Mouse (Mus musculus) neural tube, embryonic 11.5 days (tissue): ENCODE measurements around the gene Krt31. TPM values are rescaled to one million over a fixed set of nuclear protein-coding genes. Genes with fewer than 3 reads are reported as not detected.

ENCODE experiments used
- ATAC-seq: fragments of 200-750 bp; cut with Nextera tagmentation; 2 replicates; pipeline ENCODE4 v1.8.0; 2017; ENCODE audit warnings: moderate number of reproducible peaks, mild to moderate bottlenecking, moderate TSS enrichment, moderate library complexity; ENCODE audit not compliant: insufficient read depth, low FRiP score, low TSS enrichment
- DNase-seq: peaks from one replicate; pipeline ENCODE4 v3.0.0-alpha.2; 2015; ENCODE audit warnings: low spot score
- H3K27ac ChIP-seq: fragments of 300-500 bp; sonication (generic); 2 replicates; pipeline ENCODE4 v1.5.1; 2014; ENCODE audit warnings: low read depth, mild to moderate bottlenecking, low read length
- H3K27me3 ChIP-seq: fragments of 300-500 bp; sonication (generic); 2 replicates; pipeline ENCODE4 v1.6.1; 2014; ENCODE audit warnings: mild to moderate bottlenecking, low read length, mixed read lengths; ENCODE audit not compliant: control insufficient read depth, insufficient read depth
- H3K36me3 ChIP-seq: fragments of 300-500 bp; sonication (generic); 2 replicates; pipeline ENCODE4 v1.6.1; 2014; ENCODE audit warnings: mild to moderate bottlenecking, low read length, moderate library complexity, mixed read lengths; ENCODE audit not compliant: control insufficient read depth, insufficient read depth
- H3K4me1 ChIP-seq: fragments of 300-500 bp; sonication (generic); 2 replicates; pipeline ENCODE4 v1.6.1; 2014; ENCODE audit warnings: low read length, mixed read lengths; ENCODE audit not compliant: control insufficient read depth, insufficient read depth
- H3K4me2 ChIP-seq: fragments of 300-500 bp; sonication (generic); 2 replicates; pipeline ENCODE4 v1.6.1; 2014; ENCODE audit warnings: low read depth, mild to moderate bottlenecking, moderate library complexity
- H3K4me3 ChIP-seq: fragments of 300-500 bp; sonication (generic); 2 replicates; pipeline ENCODE4 v1.5.1; 2014; ENCODE audit warnings: low read depth, low read length
- H3K9ac ChIP-seq: fragments of 300-500 bp; sonication (generic); 2 replicates; pipeline ENCODE4 v1.6.1; 2014; ENCODE audit warnings: mild to moderate bottlenecking, low read length
- H3K9me3 ChIP-seq: fragments of 300-500 bp; sonication (generic); 2 replicates; pipeline ENCODE4 v1.6.1; 2016; ENCODE audit warnings: low read length; ENCODE audit not compliant: control insufficient read depth
- WGBS: fragments of 180-500 bp; shearing (Covaris S2); extraction: QIAGEN DNeasy Blood & Tissue Kit; methylation state at CpG from one replicate; pipeline ENCODE4 v1.1.7; 2014; 5-methylcytosine and 5-hydroxymethylcytosine counted together
- polyA plus RNA-seq: library from polyadenylated mRNA; unstranded; fragments of >200 nt; fragmentation: Nextera tagmentation; extraction: Ambion mirVana; gene quantifications from 2 replicates; pipeline ENCODE4 v1.2.1, GENCODE M21; 2014

Krt31 gene
- polyA plus RNA-seq, 1 experiment from 2014 or later = not detected

GRCm38 (mm10) chr11:100058875-100059274, 8.5 kb upstream of the Krt31 start:
- H3K9me3 ChIP-seq = no peaks in the 10 kb centered on the region
- H3K27ac ChIP-seq = no peak overlapping the region
- WGBS = 67% methylated on average over 8 of the region's 8 CpGs
- H3K36me3 ChIP-seq = no peaks in the 10 kb centered on the region
- H3K4me1 ChIP-seq = no peaks in the 10 kb centered on the region
- H3K27me3 ChIP-seq = no peaks in the 10 kb centered on the region
- no peak overlapping the region for H3K4me2 ChIP-seq
- H3K9ac ChIP-seq = no peak overlapping the region
- ATAC-seq = no peak
- no peak for DNase-seq
- H3K4me3 ChIP-seq = no peak overlapping the region

GRCm38 (mm10) chr11:100055686-100056655, 5.6 kb upstream of the Krt31 start:
- DNase-seq = no peak
- H3K4me1 ChIP-seq = no peaks in the 10 kb centered on the region
- WGBS = 80% methylated on average over 9 of the region's 9 CpGs

DNA sequence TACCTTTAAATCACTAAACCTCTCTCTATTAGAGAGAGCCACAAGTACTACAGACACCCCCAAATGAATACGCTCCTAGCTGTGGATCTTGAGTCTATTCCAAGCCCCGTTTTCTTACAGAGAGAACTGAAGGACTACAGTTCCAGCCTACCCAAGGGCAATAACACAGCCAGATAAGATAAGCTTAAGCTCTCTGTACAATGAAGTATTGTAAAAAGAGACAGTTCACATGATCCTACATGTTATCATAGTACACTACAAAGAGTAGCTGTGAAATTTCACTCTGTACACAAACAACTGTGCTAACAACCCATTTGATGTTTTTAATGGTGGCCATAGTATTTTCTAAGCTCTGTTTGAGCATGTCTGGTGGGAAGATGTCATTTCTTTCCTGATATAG, 3.2 kb downstream of the Krt31 start:
- no peaks in the 10 kb centered on the region for H3K27me3 ChIP-seq
- DNase-seq = no peak
- no peaks in the 10 kb centered on the region for H3K36me3 ChIP-seq
- no peak for ATAC-seq
- H3K4me3 ChIP-seq = no peak overlapping the region
- WGBS = 98% methylated on average over 2 of the region's 2 CpGs
- no peaks in the 10 kb centered on the region for H3K9me3 ChIP-seq
- H3K4me1 ChIP-seq = no peaks in the 10 kb centered on the region
- H3K27ac ChIP-seq = no peak overlapping the region
- no peak overlapping the region for H3K9ac ChIP-seq
- no peak overlapping the region for H3K4me2 ChIP-seq

More at GRCm38 (mm10) chr11:100055686-100056655, 5.6 kb upstream of the Krt31 start:
- no peaks in the 10 kb centered on the region for H3K36me3 ChIP-seq
- H3K4me3 ChIP-seq = no peak overlapping the region
- no peak overlapping the region for H3K27ac ChIP-seq
- H3K9me3 ChIP-seq = no peaks in the 10 kb centered on the region
- no peaks in the 10 kb centered on the region for H3K27me3 ChIP-seq
- no peak for ATAC-seq
- no peak overlapping the region for H3K9ac ChIP-seq
- no peak overlapping the region for H3K4me2 ChIP-seq

DNA sequence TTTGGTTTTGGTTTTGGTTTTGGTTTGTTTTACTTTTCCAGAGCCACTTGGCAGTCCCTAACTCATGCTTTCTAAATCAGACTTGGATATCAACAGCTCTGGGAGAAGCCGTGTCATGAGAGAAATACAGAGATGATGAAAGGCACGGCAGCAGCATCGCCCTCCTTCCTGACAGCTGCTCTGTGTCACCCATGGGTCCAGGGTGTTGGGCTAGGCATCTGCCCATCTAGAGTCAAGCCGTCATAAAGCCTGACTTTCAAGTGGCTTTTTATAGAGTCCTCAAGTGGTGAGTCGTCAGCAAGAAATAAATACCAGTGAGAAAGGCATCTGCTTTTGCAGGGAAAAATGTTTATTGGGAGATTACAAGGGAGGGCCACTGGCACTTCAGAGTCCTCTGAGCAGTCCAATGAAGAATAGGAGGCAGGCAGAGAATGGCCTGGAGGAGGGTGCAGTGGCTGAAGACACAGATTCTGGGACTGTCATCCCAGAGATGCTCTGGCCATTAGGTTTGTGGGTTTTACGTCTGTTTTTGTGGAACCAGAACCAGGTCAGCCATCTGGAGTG, 4.0 kb downstream of the Krt31 start:
- WGBS = 78% methylated on average over 6 of the region's 6 CpGs
- ATAC-seq = no peak

GRCm38 (mm10) chr11:100041454-100041853, 8.9 kb downstream of the Krt31 start, which contains the start of gene Krt34:
Gene Krt34 (minus strand): TSS chr11:100041554.
- Histone ChIP-seq H3K4me2 (no peak within 1 kb of the TSS), H3K27ac (no peak within 1 kb of the TSS), H3K27me3 (no peaks in the 10 kb centered on the region), H3K4me3 (no peak within 1 kb of the TSS), H3K4me1 (no peaks in the 10 kb centered on the region), H3K9me3 (no peaks in the 10 kb centered on the region), H3K36me3 (no peaks in the 10 kb centered on the region), H3K9ac (no peak within 1 kb of the TSS)
- WGBS = 90% methylated on average over 6 of the region's 6 CpGs
- DNase-seq (no peak), ATAC-seq (no peak)

More for the DNA sequence above, 4.0 kb downstream of the Krt31 start:
- Histone ChIP-seq H3K36me3 (no peaks in the 10 kb centered on the region), H3K4me3 (no peak overlapping the region), H3K4me1 (no peaks in the 10 kb centered on the region), H3K9ac (no peak overlapping the region), H3K27ac (no peak overlapping the region), H3K4me2 (no peak overlapping the region), H3K9me3 (no peaks in the 10 kb centered on the region), H3K27me3 (no peaks in the 10 kb centered on the region)
- no peak for DNase-seq

DNA sequence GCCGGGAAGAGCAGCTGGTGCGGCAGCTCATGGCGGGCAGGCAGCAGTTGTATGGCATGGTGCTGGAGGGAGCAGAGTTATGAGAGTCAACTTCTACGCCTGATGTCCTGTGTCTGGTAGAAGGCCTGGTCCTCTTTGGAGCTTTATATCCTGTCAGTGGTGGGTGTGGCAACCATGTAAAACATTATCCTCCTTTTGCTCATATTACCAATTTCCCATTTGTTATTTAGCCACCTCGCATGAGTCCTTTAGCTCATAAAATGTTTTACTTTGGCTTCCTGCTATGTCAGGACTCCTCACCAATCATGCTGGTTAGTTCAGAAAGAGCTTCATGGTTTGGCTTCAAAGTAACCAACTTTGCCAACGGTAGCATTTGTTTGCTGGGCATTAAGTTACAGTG, 20.6 kb downstream of the Krt31 start, which contains the start of gene Krt33b:
Gene Krt33b, minus strand, starts transcription at position 101 of the 400 bp plus-strand sequence.
- ATAC-seq (no peak), DNase-seq (no peak)
- no peak within 1 kb of the TSS for H3K9ac ChIP-seq
- no peak within 1 kb of the TSS for H3K4me3 ChIP-seq
- no peaks in the 10 kb centered on the region for H3K4me1 ChIP-seq
- no peak within 1 kb of the TSS for H3K27ac ChIP-seq
- H3K36me3 ChIP-seq = no peaks in the 10 kb centered on the region
- H3K27me3 ChIP-seq = no peaks in the 10 kb centered on the region
- H3K4me2 ChIP-seq = no peak within 1 kb of the TSS
- H3K9me3 ChIP-seq = no peaks in the 10 kb centered on the region
- 88% methylated on average over 6 of the region's 6 CpGs for WGBS

DNA sequence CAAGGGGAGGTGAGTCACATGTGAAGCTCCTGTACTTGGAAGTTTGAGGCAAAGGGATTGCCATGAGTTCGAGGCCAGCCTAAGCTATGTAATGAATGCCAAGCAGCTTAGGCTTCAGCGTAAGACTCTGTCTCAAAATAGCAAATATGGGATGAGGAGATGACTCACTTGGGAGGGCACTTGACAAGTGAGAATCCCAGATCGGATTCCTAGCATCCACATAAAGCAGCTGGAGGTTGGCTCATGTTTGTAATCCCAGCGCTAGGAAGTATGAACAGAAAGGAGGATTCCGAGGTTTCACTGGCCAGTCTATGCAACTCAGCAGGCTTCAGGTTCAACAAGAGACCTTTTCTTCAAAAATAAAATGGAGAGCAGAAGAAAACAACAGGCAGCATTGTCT, 28.9 kb downstream of the Krt31 start:
- DNase-seq = no peak
- no peaks in the 10 kb centered on the region for H3K4me1 ChIP-seq
- no peak overlapping the region for H3K4me3 ChIP-seq
- 88% methylated on average over 5 of the region's 5 CpGs for WGBS
- H3K4me2 ChIP-seq = no peak overlapping the region
- H3K27ac ChIP-seq = no peak overlapping the region
- no peaks in the 10 kb centered on the region for H3K9me3 ChIP-seq
- no peak overlapping the region for H3K9ac ChIP-seq
- ATAC-seq = no peak
- no peaks in the 10 kb centered on the region for H3K36me3 ChIP-seq
- no peaks in the 10 kb centered on the region for H3K27me3 ChIP-seq

DNA sequence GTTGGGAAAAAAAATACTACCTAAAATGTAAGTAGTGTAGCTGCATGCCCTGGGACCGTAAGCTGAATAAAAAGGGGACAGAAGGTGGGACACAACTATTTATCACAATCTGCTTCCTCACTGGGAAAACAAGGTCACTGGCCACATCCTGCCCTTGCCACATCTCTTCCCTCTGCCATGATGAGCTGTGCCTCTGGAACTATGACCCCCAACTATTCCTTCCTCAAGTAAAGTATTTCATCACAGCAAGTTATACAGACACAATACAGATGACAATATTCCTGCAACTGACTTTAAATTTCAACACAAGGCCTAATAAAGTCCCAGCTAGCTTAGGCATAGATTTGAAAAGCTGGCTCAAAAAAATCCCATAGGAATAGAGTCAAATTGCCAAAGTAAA, 30.9 kb downstream of the Krt31 start:
- Histone ChIP-seq H3K4me3 (no peak overlapping the region), H3K4me2 (no peak overlapping the region)
- 93% methylated on average over 1 of the region's 1 CpGs for WGBS

More for the DNA sequence above, 30.9 kb downstream of the Krt31 start:
- no peak for ATAC-seq
- Histone ChIP-seq H3K27me3 (no peaks in the 10 kb centered on the region), H3K9me3 (no peaks in the 10 kb centered on the region), H3K27ac (no peak overlapping the region), H3K4me1 (no peaks in the 10 kb centered on the region), H3K9ac (no peak overlapping the region), H3K36me3 (no peaks in the 10 kb centered on the region)
- DNase-seq = no peak
